Mouse (Mus musculus) left cerebral cortex, postnatal 10 days (tissue): ENCODE results near the gene Ankrd65. TPM values are rescaled to one million over a fixed set of nuclear protein-coding genes. Genes with fewer than 3 reads are reported as not detected.
"Not testable (repeated sequence)": the region's sequence is repeated elsewhere in the genome, so short reads cannot be mapped to it uniquely, and the experiment has no call there.

Experiments
- DNase-seq, 2 experiments: peaks; one replicate each; pipeline ENCODE4 v3.0.0; 2021 to 2022; ENCODE audit warnings: low spot score in 2 of 2, mixed read lengths in 1 of 2; ENCODE audit errors: extremely low spot score in 1 of 2
- intact Hi-C: fragments of 180-260 bp; cut with DNase I; formaldehyde crosslinking; loops from one replicate; pipeline ENCODE4 v1.15.1; 2025
- total RNA-seq, 2 experiments: library from RNA; stranded (reverse); gene quantifications; 2 replicates each; pipeline ENCODE4 v1.2.3; 2021

Gene Ankrd65
- total RNA-seq, result not detected

- intact Hi-C loops, result no loop called here
- no peak for DNase-seq
Measured at GRCm38 (mm10) chr4:155790021-155790489, at the start of gene Ankrd65. Gene Ankrd65 (plus strand): TSS chr4:155790439.

- DNase-seq, intact Hi-C loops: not testable (repeated sequence)
Measured at GRCm38 (mm10) chr4:155740681-155741080, 49.6 kb upstream of the Ankrd65 start.

GRCm38 (mm10) chr4:155742684-155743083, 47.6 kb upstream of the Ankrd65 start:
- intact Hi-C loops, result no loop called here
- no peak for DNase-seq

- no peak for DNase-seq
- intact Hi-C loops, result no loop called here
Measured at GRCm38 (mm10) chr4:155744474-155744873, 45.8 kb upstream of the Ankrd65 start.

GRCm38 (mm10) chr4:155745136-155745535, 45.1 kb upstream of the Ankrd65 start:
- DNase-seq, result no peak
- intact Hi-C loops, result no loop called here

- DNase-seq, result no peak
- intact Hi-C loops, result no loop called here
Measured at GRCm38 (mm10) chr4:155746036-155746548, 44.1 kb upstream of the Ankrd65 start.

GRCm38 (mm10) chr4:155746575-155747490, 43.4 kb upstream of the Ankrd65 start:
- intact Hi-C loops, result no loop called here
- DNase-seq, result no peak

GRCm38 (mm10) chr4:155757011-155757410, 33.2 kb upstream of the Ankrd65 start:
- intact Hi-C loops, result no loop called here
- no peak for DNase-seq

GRCm38 (mm10) chr4:155759862-155760612, 30.2 kb upstream of the Ankrd65 start:
- intact Hi-C loops, result no loop called here
- DNase-seq, result no peak

GRCm38 (mm10) chr4:155760613-155761355, 29.5 kb upstream of the Ankrd65 start, which contains the start of gene Atad3a:
Gene Atad3a (minus strand): TSS chr4:155761093.
- intact Hi-C loops, result no loop called here
- peak; percentile 96 to 98 for DNase-seq

- DNase-seq, result no peak
- intact Hi-C loops, result no loop called here
Measured at GRCm38 (mm10) chr4:155761356-155762099, 28.7 kb upstream of the Ankrd65 start.

GRCm38 (mm10) chr4:155762357-155762756, 27.9 kb upstream of the Ankrd65 start:
- DNase-seq, result no peak
- intact Hi-C loops, result no loop called here

- DNase-seq, result no peak
- intact Hi-C loops, result no loop called here
Measured at GRCm38 (mm10) chr4:155769496-155769879, 20.8 kb upstream of the Ankrd65 start.

- DNase-seq, result peak; percentile 84 to 92
- intact Hi-C loops, result no loop called here
Measured at GRCm38 (mm10) chr4:155769880-155770512, 20.2 kb upstream of the Ankrd65 start.

GRCm38 (mm10) chr4:155770626-155771025, 19.6 kb upstream of the Ankrd65 start:
- intact Hi-C loops, result no loop called here
- no peak for DNase-seq

GRCm38 (mm10) chr4:155771706-155772105, 18.5 kb upstream of the Ankrd65 start:
- DNase-seq, result no peak
- intact Hi-C loops, result no loop called here

- intact Hi-C loops, result no loop called here
- no peak for DNase-seq
Measured at GRCm38 (mm10) chr4:155772786-155773185, 17.5 kb upstream of the Ankrd65 start.
